Mouse (Mus musculus) C2C12 (cell line): ENCODE data around the gene E030018B13Rik. TPM values are rescaled to one million over a fixed set of nuclear protein-coding genes. Genes with fewer than 3 reads are reported as not detected.

ENCODE experiments used
- H3K27me3 ChIP-seq: one replicate; pipeline ENCODE4 v1.6.1; 2011; ENCODE audit not compliant: control insufficient read depth, insufficient read depth, insufficient read length
- H3K36me3 ChIP-seq: one replicate; pipeline ENCODE4 v1.6.1; 2011; ENCODE audit not compliant: control insufficient read depth, insufficient read depth
- H3K4me3 ChIP-seq: one replicate; pipeline ENCODE4 v1.5.1; 2011; ENCODE audit warnings: mild to moderate bottlenecking, control low read depth; ENCODE audit not compliant: poor library complexity, insufficient read depth, severe bottlenecking
- H3K79me2 ChIP-seq: one replicate; pipeline ENCODE4 v1.6.1; 2011; ENCODE audit not compliant: control insufficient read depth, insufficient read depth
- H3K79me3 ChIP-seq: one replicate; pipeline ENCODE4 v1.6.1; 2011; ENCODE audit warnings: low read depth, control low read depth
- H3ac ChIP-seq: one replicate; pipeline ENCODE3; 2011; ENCODE audit warnings: low read depth; ENCODE audit not compliant: control insufficient read depth, insufficient read length
- CEBPB ChIP-seq: IDR thresholded peaks from one replicate; pipeline ENCODE4 v1.6.1; 2011; ENCODE audit warnings: low read depth, mild to moderate bottlenecking, control low read depth, moderate library complexity
- CTCF ChIP-seq: IDR thresholded peaks from one replicate; pipeline ENCODE4 v1.5.1; 2011; ENCODE audit not compliant: control insufficient read depth, insufficient read depth, insufficient read length
- FOSL1 ChIP-seq: IDR thresholded peaks from one replicate; pipeline ENCODE4 v1.8.0; 2011; ENCODE audit warnings: mild to moderate bottlenecking, low read length; ENCODE audit not compliant: poor library complexity, insufficient read depth, severe bottlenecking
- MAX ChIP-seq: IDR thresholded peaks from one replicate; pipeline ENCODE4 v1.6.1; 2011; ENCODE audit warnings: mild to moderate bottlenecking, control low read depth
- MYOD1 ChIP-seq: IDR thresholded peaks from one replicate; pipeline ENCODE4 v1.6.1; 2011; ENCODE audit warnings: low read depth; ENCODE audit not compliant: control insufficient read depth, insufficient read length
- MYOG ChIP-seq: IDR thresholded peaks from one replicate; pipeline ENCODE4 v1.6.1; 2011; ENCODE audit not compliant: control insufficient read depth, insufficient read length; ENCODE audit errors: extremely low read depth
- USF1 ChIP-seq: IDR thresholded peaks from one replicate; pipeline ENCODE4 v1.6.1; 2011; ENCODE audit warnings: low read depth, mild to moderate bottlenecking, control low read depth, moderate library complexity
- polyA plus RNA-seq: library from polyadenylated mRNA; unstranded; fragments of >200 nt; fragmentation: generic; extraction: Trizol; gene quantifications from one replicate; pipeline ENCODE4 v1.2.1, GENCODE M21; 2012; ENCODE audit warnings: missing spikeins

Gene E030018B13Rik
- polyA plus RNA-seq, 1 experiment: 0.06 TPM

- Histone ChIP-seq H3K4me3 (peak overlapping the region; percentile 42), H3K79me3 (peaks cover 23% of the 10 kb centered on the region), H3K27me3 (no peaks in the 10 kb centered on the region), H3K79me2 (peaks cover 39% of the 10 kb centered on the region), H3ac (peak overlapping the region; percentile 72), H3K36me3 (no peaks in the 10 kb centered on the region)
- TF ChIP-seq MAX (no peak), FOSL1 (no peak), MYOG (no peak), CTCF (no peak), USF1 (no peak), MYOD1 (no peak), CEBPB (no peak)
These were observed 22.8 kb downstream of the E030018B13Rik start for GRCm38 (mm10) chr7:63939397-63939951.

- Histone ChIP-seq H3K27me3 (no peaks in the 10 kb centered on the region), H3ac (no peak overlapping the region), H3K79me3 (peaks cover 14% of the 10 kb centered on the region), H3K36me3 (no peaks in the 10 kb centered on the region), H3K4me3 (no peak overlapping the region), H3K79me2 (peaks cover 31% of the 10 kb centered on the region)
- TF ChIP-seq CEBPB (peak; percentile 55), FOSL1 (no peak), MYOD1 (peak; percentile 16), USF1 (no peak), MAX (peak; percentile 13), MYOG (no peak), CTCF (no peak)
These were observed 23.7 kb downstream of the E030018B13Rik start for GRCm38 (mm10) chr7:63940321-63940720.

GRCm38 (mm10) chr7:63941050-63941449 lies 24.4 kb downstream of the E030018B13Rik start:
- Histone ChIP-seq H3K4me3 (no peak overlapping the region), H3ac (no peak overlapping the region), H3K79me3 (peaks cover 7% of the 10 kb centered on the region), H3K36me3 (no peaks in the 10 kb centered on the region), H3K79me2 (peaks cover 23% of the 10 kb centered on the region), H3K27me3 (no peaks in the 10 kb centered on the region)
- no peak for TF ChIP-seq FOSL1
- no peak for TF ChIP-seq MAX
- TF ChIP-seq CTCF: no peak
- no peak for TF ChIP-seq USF1
- TF ChIP-seq MYOD1: no peak
- no peak for TF ChIP-seq MYOG
- no peak for TF ChIP-seq CEBPB

GRCm38 (mm10) chr7:63941501-63941900 lies 24.8 kb downstream of the E030018B13Rik start:
- Histone ChIP-seq H3K4me3 (no peak overlapping the region), H3ac (no peak overlapping the region), H3K27me3 (no peaks in the 10 kb centered on the region), H3K79me3 (peaks cover 7% of the 10 kb centered on the region), H3K36me3 (no peaks in the 10 kb centered on the region), H3K79me2 (peaks cover 19% of the 10 kb centered on the region)
- TF ChIP-seq MYOG (no peak), USF1 (no peak), MYOD1 (no peak), CEBPB (no peak), MAX (no peak), CTCF (no peak), FOSL1 (no peak)

GRCm38 (mm10) chr7:63943946-63944345 lies 27.3 kb downstream of the E030018B13Rik start:
- Histone ChIP-seq H3K4me3 (no peak overlapping the region), H3K27me3 (no peaks in the 10 kb centered on the region), H3K36me3 (no peaks in the 10 kb centered on the region), H3K79me2 (no peaks in the 10 kb centered on the region), H3K79me3 (no peaks in the 10 kb centered on the region), H3ac (no peak overlapping the region)
- TF ChIP-seq FOSL1: no peak
- TF ChIP-seq MYOG: no peak
- no peak for TF ChIP-seq CEBPB
- TF ChIP-seq USF1: no peak

- TF ChIP-seq USF1 (no peak), CEBPB (no peak), FOSL1 (no peak), MAX (no peak), CTCF (no peak), MYOD1 (no peak), MYOG (no peak)
- Histone ChIP-seq H3K4me3 (no peak overlapping the region), H3K27me3 (no peaks in the 10 kb centered on the region), H3ac (no peak overlapping the region), H3K79me2 (no peaks in the 10 kb centered on the region), H3K36me3 (no peaks in the 10 kb centered on the region), H3K79me3 (no peaks in the 10 kb centered on the region)
These were observed 31.1 kb downstream of the E030018B13Rik start for GRCm38 (mm10) chr7:63947514-63948487.
